Mouse (Mus musculus) left cerebral cortex, postnatal 14 days (tissue): ENCODE measurements around the gene Atg14. TPM values are rescaled to one million over a fixed set of nuclear protein-coding genes. Genes with fewer than 3 reads are reported as not detected.
A peak's percentile ranks its signal among the peaks of the same experiment; 100 is the strongest.
"Not testable (repeated sequence)": the region's sequence is repeated elsewhere in the genome, so short reads cannot be mapped to it uniquely, and the experiment has no call there.

Experiments
- DNase-seq, 2 experiments: peaks; one replicate each; pipeline ENCODE4 v3.0.0; 2021 to 2022; ENCODE audit warnings: low spot score in 2 of 2, mixed read lengths in 1 of 2
- intact Hi-C: fragments of 180-260 bp; cut with DNase I; formaldehyde crosslinking; loops from one replicate; pipeline ENCODE4 v1.15.1; 2025
- long read RNA-seq, 2 experiments: library from polyadenylated mRNA; stranded (forward); transcript quantifications; one replicate each; pipeline ENCODE4 v2.0.0; 2021
- total RNA-seq, 2 experiments: library from RNA; stranded (reverse); gene quantifications; 2 replicates each; pipeline ENCODE4 v1.2.3; 2021

Atg14 gene
- 10 to 100 TPM; 15.2 to 15.4 TPM for total RNA-seq
- long read RNA-seq, experiment 1, transcript Atg14-201 (10 exons, 3,450 nt), result major isoform, 34 of 40 reads
- long read RNA-seq, experiment 1, partial matches to known transcripts, result 3 of 40 reads
- long read RNA-seq, experiment 1, other reads (novel, unspliced or antisense), result 3 of 40 reads
- long read RNA-seq, experiment 2, transcript Atg14-201 (10 exons, 3,450 nt), result major isoform, 21 of 27 reads
- long read RNA-seq, experiment 2, partial matches to known transcripts, result 5 of 27 reads
- long read RNA-seq, experiment 2, other reads (novel, unspliced or antisense), result 1 of 27 reads

DNA sequence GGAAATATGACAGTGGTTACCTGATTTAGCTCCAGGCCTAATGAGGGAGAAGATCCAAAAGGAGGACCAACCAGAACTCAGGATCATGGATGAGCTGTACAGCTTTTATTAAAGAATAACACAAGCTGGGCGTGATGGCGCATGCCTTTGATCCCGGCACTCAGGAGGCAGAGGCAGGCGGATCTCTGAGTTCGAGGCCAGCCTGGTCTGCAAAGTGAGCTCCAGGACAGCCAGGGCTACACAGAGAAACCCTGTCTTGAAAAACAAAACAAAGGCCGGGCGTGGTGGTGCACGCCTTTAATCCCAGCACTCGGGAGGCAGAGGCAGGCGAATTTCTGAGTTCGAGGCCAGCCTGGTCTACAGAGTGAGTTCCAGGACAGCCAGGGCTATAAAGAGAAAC, at the start of gene Atg14:
Gene Atg14, minus strand, starts transcription at position 101 of the 400 bp plus-strand sequence.
- intact Hi-C loops, DNase-seq: not testable (repeated sequence)

DNA sequence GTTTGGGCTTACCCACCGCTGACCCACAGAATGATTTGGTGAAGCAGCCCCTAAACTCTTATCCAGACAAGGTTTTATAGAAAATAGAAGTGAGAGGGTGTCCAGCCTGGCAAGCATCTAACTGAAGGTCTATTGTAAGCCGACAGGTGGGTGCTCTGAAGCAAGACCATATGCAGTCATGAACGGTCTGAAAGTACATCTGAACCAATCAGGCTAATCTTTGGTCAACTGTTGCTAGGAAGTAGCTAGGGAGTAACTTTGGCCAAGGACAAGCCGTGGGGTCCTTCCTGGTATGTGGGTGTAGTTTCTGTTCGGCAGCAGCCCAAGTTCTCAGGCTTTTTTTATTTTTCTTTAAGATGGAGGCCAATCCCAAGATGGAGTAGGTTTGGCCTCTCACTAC, 48.4 kb upstream of the Atg14 start:
- intact Hi-C loops, result no loop called here

DNA sequence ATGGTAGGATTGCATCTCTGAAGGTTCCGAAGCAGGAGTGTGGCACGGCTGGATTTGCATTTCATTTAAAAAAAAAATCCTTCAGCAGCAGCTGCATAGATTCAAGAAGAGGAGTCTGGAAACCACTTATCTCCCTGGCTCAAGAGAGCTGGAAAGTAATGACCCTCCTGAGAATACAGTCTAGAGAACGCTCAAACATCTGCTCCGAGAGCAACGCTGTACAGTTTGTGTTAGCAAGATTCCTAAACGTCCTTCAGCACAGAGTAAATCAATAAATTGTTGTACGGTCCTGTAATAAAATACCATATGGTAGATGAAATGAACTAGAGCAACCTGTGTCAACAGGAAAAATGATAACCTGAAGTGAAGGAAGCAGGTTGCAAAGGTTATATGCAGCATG, 42.8 kb upstream of the Atg14 start:
- intact Hi-C loops, result no loop called here
- DNase-seq, result no peak

More for the DNA sequence above, 48.4 kb upstream of the Atg14 start:
- no peak for DNase-seq

DNA sequence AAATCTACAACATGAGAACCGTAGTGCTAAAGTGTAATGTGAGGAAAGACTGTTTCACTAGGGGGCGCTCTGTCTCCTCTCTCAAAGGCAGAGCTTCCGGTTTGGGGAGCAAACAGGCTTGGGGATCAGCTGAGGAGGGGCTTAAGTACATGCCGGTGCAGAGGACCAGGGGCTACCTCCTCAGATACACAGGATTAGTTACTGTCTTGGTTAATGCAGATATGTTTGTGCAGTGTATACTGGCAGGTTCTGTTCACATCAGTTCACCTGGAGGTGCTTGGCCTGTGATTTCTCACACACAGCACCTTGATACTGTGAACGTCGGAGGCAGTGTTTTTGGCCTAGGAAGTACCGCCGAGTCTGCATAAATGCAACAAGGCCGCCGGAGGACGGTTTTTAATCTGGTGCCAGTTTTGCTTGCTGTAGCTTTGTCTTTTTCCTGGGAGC, 27.5 kb upstream of the Atg14 start:
- intact Hi-C loops, result loop anchor here (2.0 to 10.0 kb wide), 2 partner anchors 51 to 97 kb away; partner anchors contain the start of gene Ktn1
- DNase-seq, result peak; percentile 86 to 87

DNA sequence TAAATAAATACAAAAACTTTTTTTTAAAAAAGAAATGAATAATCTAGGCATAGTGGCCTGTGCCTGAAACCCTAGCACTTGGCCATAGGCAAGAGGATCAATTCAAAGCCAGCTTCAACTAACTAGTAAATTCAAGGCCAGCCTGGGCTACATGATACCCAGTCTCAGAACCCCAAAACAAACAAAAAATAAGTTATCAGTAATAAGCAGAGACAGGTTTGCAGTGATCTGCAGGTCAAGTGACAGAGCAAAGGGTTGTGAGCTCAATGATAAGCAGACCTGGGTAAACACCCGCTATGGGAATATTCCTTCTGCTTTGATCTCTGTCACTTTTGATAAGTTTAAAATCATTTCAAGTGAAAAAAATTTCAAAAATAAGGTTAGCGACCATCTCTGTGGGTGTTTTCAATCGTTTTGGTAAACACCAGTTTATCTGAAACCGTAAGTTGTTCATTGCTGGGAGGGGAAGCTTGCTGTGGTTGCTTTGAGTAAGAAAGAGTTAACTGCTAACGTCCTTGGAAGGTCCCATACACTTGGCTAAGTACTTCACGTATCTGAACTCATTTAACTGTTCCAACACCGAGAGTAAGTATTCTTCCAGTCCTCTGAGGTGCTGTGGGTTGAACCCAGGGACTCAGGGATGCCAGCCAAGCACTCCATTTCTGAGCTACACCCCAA, 24.1 kb upstream of the Atg14 start:
- intact Hi-C loops, result loop anchor here (10.0 kb wide), 1 partner anchor 100 kb away; no protein-coding TSS in a partner anchor
- DNase-seq, result no peak

DNA sequence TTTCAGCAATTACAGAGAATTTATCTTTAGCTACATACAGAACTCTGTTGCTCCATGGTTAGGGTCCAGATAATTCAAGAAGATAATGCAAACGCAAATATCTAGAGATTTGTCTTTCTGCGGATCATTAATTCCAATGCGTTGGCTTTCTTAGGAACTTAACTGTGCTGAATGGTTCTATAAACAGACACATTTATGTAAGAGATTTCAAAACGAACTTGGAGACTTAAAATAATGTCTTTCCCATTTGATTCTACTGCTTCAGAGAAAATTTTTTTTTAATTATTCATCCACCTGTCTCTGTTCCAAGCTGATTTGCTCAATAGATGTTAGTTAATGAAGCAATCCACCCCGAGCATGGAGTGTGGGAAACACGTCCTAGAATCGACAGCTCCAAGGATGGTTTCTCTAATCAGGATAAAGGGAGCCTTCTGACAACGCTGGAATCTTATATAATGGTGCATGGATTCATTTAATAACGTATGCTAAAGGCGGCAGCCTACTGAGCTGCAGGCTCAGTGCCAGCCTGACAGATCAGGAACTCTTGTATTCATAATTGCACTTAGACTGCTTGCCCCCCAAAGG, 20.0 kb upstream of the Atg14 start:
- intact Hi-C loops, result loop anchor here (10.0 kb wide), 1 partner anchor 104 kb away; no protein-coding TSS in a partner anchor
- peak; percentile 19 to 44 for DNase-seq

DNA sequence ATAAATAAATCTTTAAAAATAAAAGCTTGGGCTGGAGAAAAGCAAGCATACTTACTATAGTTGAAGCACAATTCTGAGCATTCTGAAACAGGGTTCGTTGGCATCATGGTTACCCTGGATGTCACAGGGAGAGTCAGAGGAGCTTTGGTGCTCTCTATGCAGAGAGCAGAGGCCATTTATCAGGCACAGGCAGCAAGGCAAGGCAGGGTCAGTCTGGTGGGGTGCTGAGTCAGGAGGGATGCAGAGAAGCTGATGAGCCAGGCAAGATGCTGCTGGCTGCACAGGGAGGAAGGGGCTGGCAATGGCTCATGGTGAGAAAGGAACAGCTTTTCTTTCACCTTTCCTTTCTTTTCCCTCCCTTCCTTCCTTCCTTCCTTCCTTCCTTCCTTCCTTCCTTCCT, 19.0 kb upstream of the Atg14 start:
- no peak for DNase-seq
- intact Hi-C loops, result loop anchor here (10.0 kb wide), 1 partner anchor 775 kb away; no protein-coding TSS in a partner anchor

DNA sequence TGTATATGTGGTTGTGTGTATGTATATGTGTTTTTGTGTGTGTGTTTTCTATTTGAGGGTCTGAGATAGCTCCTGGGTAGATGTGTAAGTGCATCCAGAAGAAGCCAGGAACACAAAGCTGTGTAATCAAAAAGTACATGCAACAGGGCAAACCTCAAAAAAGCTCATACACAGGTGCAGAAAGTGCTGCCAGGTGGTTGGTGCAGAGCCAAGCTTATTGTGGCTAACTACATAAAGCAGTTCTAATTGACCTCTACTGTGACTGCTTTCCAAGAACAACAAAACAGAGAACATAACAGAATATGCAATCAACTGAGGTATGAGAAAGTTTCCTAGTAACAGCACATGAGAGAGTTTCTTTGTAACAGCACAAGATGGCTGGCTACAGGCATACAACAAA, 13.9 kb upstream of the Atg14 start:
- intact Hi-C loops, result loop anchor here (10.0 kb wide), 1 partner anchor 780 kb away; no protein-coding TSS in a partner anchor
- no peak for DNase-seq

DNA sequence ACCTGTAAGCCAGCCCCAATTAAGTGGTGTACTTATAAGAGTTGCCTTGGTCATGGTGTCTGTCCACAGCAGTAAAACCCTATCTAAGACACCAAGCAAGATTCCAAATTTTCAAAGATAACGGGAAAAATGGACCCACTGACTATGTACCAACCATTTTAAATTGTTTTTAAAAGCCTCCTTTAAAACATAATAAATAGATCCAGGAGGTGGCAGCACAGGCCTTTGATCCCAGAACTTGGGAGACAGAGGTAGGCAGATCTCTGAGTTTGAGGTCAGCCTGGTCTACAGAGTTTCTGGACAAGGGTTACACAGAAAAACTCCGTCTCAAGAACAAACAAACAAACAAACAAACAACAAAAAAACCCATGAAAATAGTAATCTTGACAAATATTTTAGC, 11.2 kb upstream of the Atg14 start:
- peak; percentile 25 to 30 for DNase-seq
- intact Hi-C loops, result loop anchor here (10.0 kb wide), 1 partner anchor 783 kb away; no protein-coding TSS in a partner anchor

DNA sequence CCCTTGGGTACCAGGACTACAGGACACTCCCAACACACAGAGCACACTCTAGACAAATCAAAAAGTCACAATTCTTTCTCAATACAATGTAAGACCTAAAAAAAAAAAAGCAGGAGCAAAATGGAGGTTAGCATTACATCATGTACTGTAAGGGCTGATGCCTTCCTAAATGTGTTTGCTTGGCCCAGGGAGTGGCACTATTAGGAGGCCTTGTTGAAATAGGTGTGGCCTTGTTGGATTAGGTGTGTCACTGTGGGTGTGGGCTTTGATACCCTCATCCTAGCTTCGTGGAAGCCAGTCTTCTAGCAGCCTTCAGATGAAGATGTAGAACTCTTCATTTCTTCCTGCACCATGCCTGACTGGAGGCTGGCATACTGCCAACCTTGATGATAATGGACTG, 10.8 kb upstream of the Atg14 start:
- intact Hi-C loops, result loop anchor here (10.0 kb wide), 1 partner anchor 784 kb away; no protein-coding TSS in a partner anchor
- no peak for DNase-seq

DNA sequence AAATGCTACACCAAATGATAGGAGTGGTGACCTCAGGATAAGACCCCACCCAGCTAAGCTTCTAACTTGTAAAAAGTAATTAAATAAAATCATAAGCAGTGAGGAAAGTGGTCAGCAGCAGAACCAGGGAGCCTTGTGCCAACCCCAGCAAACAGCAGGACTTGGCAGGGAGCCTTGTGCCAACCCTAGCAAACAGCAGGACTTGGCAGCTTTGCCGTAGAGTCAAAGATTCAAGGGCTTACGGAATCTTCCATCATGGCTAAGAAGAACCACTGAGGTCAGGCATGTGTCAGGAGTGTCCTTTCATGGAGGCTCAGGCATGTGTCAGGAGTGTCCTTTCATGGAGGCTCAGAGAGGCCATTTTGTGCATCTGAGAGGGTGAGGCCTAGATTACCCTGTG, 7.6 kb upstream of the Atg14 start:
- intact Hi-C loops, result no loop called here
- peak in 1 of 2 experiments; percentile 16 for DNase-seq

DNA sequence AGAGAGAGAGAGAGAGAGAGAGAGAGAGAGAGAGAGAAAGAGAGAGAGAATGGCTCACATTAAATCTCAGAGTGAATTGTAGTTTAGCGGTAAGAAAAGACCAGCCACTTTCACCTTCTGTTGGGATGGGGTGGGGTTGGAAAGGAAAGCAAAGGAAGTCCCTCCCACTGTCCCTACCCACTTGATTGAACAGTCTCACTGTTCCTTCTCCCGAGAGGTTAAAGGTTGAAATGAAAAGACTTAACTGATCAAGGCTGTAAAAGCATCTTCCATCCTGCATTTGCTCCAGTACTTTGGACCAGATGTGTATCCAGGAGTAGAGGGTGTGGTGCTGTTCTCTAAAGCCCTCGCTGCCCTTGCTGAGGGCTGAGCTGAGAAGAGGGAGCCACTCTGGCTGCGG, 6.2 kb upstream of the Atg14 start:
- no peak for DNase-seq
- intact Hi-C loops, result no loop called here

DNA sequence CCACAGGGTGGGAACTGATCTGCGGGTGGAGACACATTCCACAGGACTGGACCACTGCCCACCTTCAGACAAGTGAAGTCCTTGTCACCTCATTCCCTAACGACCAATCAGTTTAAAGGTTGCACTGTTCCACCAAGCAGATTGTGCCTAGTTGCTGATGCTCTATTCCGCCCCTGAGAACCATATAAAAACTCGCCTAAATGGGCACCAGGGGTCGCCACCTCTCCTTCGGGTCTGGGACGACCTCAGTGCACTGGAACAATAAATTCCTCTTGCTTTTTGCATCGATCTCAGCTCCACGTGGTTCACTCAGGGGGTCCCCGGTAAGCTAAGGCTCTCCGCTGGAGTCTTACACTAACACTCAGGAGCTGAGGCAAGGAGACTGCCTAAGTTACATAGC, 4.3 kb upstream of the Atg14 start:
- DNase-seq, result no peak
- intact Hi-C loops, result no loop called here

DNA sequence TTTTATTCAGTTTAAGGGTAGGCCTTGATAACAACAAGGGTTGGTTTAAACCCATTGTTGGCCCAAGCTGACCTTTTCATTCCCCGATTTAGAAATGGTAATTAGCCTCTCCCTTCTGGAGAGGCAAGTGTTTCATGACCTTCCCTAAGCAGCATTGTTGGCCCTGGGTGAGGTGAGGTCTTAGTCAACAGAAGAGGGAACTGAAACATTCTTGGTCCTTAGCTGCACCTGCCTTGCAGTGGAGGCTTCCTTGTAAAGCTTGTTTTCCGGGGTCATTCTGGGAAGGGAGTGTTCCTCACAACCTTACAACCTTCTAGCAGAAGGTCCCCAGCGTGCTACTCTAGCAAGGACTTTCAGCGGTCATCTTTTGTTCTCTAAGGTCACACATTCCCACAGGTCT, 2.3 kb upstream of the Atg14 start:
- intact Hi-C loops, result no loop called here
- no peak for DNase-seq

DNA sequence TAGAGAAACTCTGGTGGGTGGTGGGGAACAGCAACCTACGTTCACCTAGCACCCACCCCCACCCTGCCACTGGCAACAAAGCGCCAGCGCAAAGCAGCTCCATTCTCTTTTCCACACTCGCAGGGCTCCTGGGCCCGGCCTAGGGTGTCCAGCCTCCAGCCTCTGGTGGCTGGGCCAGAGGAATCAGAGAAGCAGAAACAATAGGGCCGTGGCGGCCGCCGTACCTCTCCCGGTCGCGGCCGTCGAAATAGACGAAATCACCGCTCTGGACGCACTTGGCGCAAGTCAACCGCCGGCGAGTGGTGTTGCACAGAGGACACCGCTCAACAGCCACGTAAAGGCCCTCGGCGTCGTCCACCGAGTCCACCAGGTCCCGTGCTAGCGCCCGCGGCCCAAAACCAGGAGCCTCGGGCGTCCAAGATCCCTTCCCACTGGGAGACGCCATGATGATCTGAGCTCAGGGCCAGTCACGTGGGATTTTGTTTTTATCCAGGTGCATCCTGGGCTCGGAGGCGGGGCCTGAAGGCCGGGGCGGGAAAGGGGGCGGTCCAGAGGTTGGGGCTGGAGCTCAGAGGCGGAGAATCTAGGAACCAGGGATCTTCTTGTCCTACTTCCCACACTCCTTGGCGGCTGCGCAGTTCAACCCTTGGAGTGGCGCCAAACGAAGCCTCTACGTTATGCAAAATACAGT, 2.3 kb downstream of the Atg14 start:
- DNase-seq, result peak; percentile 95 to 97
- intact Hi-C loops, result no loop called here

DNA sequence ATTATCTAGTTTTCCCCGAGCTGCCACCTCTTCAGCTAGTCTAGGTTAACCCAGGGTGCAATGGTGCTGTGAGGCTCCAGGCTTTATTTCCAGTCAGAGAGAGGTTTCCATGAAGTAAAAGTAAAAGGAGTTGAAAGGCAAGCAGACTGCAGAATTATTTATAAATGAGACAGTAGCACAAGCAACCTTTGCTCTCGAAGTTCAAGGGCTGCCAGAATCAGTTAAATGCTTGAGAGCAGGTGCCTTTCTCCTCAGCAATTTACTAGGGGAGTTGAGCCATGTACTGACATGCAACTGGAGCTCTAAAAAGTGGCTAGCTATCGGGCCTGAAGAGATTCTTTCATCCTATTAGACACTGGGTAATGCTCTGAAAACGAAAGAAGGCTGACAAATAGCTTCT, 7.3 kb downstream of the Atg14 start:
- intact Hi-C loops, result no loop called here
- DNase-seq, result no peak

DNA sequence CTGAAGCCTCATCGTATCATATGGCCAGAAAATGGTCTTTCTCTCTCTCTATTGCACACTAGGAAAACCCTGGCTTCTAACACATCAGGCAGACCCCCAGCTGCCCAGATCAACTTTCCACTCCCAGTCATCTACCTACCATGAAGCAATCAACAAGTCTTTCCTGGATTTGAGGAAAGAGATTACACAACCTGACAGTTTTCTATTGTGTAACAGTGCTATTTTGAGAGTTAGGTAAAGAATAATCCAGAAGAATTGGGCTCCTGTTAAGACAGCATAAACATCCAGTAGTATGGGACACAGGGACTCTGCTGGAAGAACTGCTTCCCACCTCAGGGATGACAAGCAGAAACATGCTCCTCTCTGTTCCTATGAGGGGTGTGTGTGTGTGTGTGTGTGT, 7.9 kb downstream of the Atg14 start:
- no peak for DNase-seq
- intact Hi-C loops, result no loop called here

DNA sequence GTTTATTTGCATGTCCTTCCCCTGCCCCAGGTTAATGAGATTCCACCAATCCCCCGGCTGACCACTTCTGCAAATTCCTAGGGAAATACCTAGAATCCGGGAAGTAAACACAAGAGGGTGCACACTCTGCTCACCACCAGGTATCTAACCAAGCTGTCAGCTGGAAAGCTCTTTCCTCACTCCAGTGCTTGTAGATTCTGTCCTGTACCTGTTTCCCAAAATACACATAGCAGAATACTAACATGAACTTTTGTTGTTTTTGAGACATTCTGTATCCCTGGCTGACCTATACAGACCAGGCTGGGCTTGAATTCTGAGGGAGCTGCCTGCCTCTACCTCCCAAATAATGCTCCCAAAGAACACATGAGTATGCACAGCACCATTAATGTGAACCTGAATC, 9.7 kb downstream of the Atg14 start:
- intact Hi-C loops, result no loop called here
- DNase-seq, result no peak

DNA sequence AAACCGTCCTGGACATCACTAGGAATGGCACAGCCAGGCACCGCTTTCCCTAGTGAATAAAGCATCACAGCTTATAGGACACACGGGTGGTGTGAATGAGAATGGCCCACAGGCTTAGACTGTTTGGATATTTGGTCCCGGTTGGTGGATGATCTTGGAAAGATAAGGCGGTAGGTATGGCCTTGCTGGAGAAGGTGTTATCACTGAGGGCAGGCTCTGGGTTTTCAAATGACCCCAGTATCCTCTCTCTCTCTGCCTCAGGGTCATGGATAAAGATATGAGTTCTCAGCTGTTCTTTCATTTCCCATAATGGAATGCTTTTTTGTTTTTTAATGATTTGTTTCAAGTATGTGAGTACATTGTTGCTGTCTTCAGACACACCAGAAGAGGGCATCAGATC, 15.2 kb downstream of the Atg14 start:
- DNase-seq, result no peak
- intact Hi-C loops, result no loop called here

DNA sequence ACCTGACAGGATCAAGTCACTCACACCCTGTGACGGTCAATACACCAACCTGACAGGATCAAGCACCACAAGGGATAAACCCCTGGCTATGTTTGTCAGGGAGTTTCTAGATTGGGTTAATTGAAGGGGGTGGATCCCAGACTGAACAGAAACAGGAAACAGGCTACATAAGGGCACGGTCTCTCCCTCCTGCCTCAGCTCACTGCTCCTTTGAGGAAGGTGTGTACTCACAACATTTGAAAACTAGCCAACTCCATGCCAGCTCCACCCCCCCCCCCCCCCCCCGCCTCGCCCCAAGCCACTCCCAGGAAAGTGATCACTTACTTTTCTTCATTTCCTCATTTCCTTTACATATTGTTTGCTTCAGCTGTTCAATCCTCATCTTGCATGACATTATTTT, 16.2 kb downstream of the Atg14 start:
- DNase-seq, result no peak
- intact Hi-C loops, result no loop called here
